Mouse (Mus musculus) adrenal gland (tissue): ENCODE measurements at regions not wholly inside any gene's neighbourhood (a gene's known extent, or its start where the extent isn't known, plus 50 kb on each side); places are given as distances from the start of the nearest gene placed in this dataset.

Experiments used
- intact Hi-C: fragments of 180-260 bp; cut with DNase I; formaldehyde crosslinking; loops from one replicate; pipeline ENCODE4 v1.15.1; 2025

DNA sequence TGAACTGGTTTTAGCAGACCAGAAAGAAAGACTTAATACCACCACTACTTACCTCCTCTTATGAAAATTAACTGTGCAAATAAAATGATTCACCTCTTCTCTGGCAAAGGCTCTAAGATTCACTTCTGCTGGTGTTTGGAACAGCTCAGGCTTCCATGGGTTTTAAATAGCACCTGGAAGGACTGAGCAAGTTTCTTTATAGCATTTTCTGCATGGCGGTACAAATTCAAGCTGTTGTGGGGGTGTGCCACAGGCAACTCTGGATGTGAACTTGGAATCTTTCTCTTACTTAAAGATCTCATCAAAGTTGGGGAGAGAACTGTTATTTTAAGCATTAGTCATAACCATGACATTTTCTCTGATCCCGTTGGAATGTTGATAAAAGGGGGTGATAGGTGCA, 350.1 kb upstream of the Cd180 start:
- intact Hi-C loops, result no loop called here

- intact Hi-C loops, result no loop called here
These were observed 348.6 kb upstream of the Cd180 start for GRCm38 (mm10) chr13:102344606-102345269.

GRCm38 (mm10) chr13:102349493-102349892, 343.9 kb upstream of the Cd180 start:
- intact Hi-C loops, result no loop called here

DNA sequence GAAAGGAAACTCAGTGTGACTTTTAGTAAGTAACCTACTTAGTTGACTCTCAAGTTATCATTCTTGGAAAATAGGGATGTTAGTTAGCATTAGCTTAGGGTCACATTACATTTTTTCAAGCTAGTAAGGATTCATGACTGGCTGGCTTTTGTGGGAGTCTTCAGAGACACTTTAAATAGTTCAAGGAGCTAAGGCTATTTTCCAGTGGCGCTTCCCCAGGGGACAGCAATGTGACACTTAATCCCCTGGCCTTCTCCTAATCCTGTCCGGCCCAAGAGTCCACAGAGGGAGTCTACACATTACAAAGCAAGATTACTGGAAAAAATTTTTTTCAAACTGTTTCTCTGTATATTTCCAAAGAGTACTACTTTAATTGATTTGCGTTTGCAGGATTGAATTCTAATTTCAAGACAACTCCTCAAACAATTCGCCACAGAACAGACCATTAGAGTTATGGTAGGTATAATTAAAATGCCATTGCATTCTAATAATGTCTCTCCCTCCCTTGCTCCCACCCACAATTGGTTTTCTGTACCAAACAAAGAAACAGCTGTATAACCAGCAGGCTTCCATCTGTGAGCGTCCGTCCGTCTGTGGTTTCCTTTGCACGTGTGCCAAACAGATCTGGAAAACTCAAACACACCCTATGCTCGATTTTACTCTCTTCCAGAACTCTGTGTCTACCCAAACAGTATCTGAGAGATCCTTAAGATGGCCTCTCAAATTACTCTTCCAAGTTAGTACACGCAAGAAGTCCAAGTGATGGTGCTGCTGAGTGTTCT, 341.1 kb upstream of the Cd180 start:
- intact Hi-C loops, result no loop called here

DNA sequence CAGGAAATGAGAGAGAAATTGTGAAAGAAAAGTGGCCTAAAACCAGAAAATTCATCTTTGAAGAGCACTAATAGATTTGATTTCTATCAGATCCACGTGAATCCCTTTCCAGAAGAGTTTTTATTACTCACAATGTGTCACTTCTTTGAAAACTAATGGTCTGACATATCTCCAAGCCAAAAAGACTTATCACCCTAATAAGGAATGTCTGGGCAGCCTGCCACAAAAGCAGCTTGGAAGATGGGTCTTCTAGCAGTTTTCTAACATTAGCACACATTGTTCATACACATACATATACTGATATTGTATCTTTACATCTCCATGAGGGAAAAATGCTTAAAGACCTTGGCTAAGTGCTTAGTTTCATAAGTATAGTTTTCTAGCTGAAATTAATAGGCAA, 337.8 kb upstream of the Cd180 start:
- intact Hi-C loops, result no loop called here

GRCm38 (mm10) chr13:102372451-102373082, 320.8 kb upstream of the Cd180 start:
- intact Hi-C loops, result no loop called here

- intact Hi-C loops, result no loop called here
These were observed 312.7 kb upstream of the Cd180 start for GRCm38 (mm10) chr13:102380667-102381066.

GRCm38 (mm10) chr13:102391911-102392310, 301.4 kb upstream of the Cd180 start:
- intact Hi-C loops, result no loop called here

DNA sequence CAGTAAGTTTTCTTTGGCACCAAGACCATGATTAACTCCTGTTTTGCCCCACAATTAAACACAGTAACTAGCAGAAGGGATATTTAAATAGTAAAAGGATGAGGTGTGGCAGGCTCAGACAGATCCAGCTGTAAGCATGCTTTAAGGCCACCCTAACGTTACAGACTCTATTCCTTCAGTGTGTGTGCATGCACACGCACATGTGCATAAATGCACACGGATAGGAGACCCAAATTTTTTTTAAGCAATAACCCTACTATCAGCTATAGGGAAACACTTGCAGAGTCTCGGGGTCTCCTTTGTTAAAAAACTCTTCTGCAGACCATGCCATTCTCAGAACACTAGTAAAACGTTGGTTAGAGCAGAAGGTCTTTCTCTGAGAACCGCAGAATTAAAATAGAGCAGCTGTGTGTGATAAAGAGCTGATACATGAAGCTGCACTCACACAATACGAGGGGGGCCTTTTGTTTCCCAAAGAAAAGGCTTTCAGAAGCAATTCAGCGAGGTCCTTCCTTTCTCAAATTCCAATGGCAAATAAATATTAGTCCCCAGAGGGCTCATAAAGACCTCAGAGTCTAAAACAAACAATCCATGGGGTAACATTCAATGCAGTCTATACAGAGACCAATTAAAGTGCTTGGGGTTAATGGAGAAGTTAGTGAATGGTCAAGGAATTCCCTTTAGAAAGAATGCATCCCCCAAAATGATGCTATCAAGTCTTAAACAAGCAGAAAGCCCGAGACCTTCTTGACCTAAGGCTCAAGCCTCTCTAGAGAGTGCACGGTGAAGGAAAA, 300.3 kb upstream of the Cd180 start:
- intact Hi-C loops, result no loop called here

DNA sequence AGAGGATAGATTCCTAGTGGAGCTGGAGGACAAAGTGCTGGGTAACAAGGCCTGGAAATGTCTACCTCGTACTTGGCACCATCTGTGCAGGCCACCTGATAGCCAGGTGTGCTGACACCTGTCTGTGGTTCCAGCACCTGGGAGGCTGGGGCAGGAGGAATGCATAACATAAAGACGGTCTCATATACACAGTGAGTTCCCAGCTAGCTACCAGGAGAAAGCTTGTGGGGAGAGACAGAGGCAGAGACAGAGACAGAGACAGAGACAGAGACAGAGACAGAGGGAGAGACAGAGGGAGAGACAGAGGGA, 299.7 kb upstream of the Cd180 start:
- intact Hi-C loops, result no loop called here

GRCm38 (mm10) chr13:102394057-102394456, 299.3 kb upstream of the Cd180 start:
- intact Hi-C loops, result no loop called here

- intact Hi-C loops, result no loop called here
These were observed 295.9 kb upstream of the Cd180 start for GRCm38 (mm10) chr13:102397411-102397810.

- intact Hi-C loops, result no loop called here
These were observed 281.5 kb upstream of the Cd180 start for GRCm38 (mm10) chr13:102411840-102412239.

DNA sequence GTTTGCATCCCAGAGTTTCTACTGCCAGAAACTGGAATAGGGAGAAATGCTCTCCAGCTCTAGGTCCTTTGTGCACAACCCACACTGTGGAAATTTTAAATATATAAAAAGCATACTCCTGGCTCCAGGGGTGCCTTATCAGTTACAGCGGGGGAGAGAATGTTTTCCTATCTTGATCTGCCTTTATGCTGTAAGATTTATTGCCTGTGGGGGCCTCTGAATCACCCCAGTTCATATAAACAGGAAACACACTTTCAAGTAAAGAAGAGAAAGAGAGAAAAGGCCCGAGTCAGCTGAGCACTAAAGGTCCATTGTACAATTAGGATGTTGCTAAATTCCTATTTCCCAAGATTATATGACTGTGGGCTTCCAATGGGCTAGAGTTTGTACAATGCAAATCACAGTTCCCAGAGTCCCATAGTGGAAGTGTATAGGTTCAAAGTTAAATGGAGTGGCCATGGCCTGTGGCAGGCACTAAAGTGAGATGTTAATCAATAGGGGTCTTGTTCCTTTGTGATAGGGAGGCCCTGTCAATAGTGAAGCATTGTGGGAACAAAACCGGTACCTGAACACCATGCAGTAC, 258.9 kb upstream of the Cd180 start:
- intact Hi-C loops, result no loop called here

DNA sequence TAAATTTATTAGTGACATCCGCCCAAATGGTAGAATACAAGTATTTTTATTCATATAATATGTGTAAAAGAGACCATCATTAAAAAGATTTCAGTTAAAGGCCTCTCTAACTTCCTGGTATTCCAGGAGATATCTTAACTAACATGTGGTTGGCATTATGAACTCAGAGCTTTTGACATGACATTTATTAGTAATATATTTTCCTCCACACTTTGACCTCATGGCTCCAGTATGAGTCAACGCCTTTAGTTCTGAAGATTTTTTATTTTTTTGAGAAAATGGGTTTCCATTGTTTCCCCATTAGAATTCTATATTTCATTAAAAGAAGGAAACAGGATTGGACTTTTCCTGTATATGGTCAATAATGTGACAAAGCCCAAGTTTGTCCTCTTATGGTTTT, 250.7 kb upstream of the Cd180 start:
- intact Hi-C loops, result no loop called here

- intact Hi-C loops, result no loop called here
These were observed 246.0 kb upstream of the Cd180 start for GRCm38 (mm10) chr13:102447310-102447709.

DNA sequence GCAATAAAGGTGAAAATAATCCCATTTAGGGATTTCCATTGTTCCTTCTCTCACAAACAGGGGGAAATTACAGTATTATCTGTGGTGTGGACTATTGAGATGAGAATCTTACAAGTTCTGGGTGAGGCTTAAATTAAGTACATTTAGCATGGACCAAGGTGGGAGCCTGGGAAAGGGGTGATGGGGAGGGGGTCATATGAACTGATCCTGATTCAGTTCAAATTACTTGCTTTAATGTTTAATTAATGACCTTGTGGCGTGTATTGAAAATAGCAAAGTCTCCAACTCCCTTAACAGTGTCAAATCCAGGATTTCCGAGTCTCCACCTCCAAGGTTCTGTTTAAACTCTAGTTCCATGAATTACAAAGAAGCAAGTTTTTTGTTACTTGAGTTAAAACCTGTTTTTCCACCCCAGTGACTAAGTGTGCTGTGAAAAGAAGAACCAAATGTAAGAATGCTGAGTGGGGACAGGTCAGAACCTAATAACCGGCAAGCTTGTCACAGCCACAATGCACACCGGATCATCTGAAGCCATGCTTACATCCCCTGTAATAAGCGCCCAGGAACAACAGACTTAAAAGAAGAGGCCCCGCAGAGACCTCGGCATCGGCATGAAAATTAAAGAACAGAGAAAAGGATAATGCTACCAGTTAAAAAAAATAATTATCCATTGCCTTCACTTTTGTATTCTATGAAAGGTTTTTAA, 243.8 kb upstream of the Cd180 start:
- intact Hi-C loops, result no loop called here

- intact Hi-C loops, result no loop called here
These were observed 242.2 kb upstream of the Cd180 start for GRCm38 (mm10) chr13:102451176-102451575.

- intact Hi-C loops, result no loop called here
These were observed 234.6 kb upstream of the Cd180 start for GRCm38 (mm10) chr13:102458711-102459110.

DNA sequence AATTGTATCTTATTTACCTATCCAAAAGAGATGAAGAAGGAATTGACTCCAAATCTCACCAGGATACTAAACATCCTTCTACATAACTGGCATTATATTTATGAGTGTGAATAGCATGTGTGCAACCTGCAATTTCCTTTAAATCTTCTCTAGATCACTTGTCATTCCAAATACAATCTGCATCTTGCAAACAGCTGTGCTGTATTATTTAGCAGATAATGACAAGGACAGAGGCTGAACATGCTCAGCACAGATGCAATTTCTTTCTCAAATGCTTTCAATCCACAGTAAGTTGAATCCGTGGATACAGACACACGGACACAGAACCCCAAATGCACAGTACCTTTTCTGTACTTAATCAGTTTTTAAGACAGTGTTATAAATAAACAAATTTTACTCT, 229.4 kb upstream of the Cd180 start:
- intact Hi-C loops, result no loop called here

DNA sequence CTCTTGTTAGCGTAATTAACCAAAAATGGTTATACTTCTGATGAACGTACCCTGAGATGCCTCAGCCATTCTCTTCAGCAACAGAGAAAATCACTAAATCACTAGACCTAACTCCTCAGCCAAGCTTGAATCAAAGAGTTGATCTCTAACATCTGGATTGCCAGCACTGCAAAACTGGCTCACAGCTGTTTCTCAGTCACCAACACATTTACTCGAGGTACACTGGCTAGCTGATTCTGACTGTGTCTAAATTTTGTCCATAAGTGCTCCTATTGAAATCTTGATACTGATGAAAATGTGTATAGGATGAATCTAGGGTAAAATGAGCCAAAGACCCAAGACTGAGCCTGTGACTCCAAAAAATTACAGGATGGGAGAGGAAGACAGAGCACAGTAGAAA, 211.5 kb upstream of the Cd180 start:
- intact Hi-C loops, result no loop called here
